Mouse (Mus musculus) hindbrain, embryonic 12.5 days (tissue): ENCODE measurements around the gene Teddm3. TPM values are rescaled to one million over a fixed set of nuclear protein-coding genes. Genes with fewer than 3 reads are reported as not detected.
"Not testable (repeated sequence)": the region's sequence is repeated elsewhere in the genome, so short reads cannot be mapped to it uniquely, and the experiment has no call there.

Experiments used
- ATAC-seq: fragments of 200-750 bp; cut with Nextera tagmentation; 2 replicates; pipeline ENCODE4 v1.8.0; 2017; ENCODE audit warnings: moderate TSS enrichment; ENCODE audit not compliant: low FRiP score
- H3K27ac ChIP-seq: fragments of 300-500 bp; sonication (generic); 2 replicates; pipeline ENCODE4 v1.5.1; 2016; ENCODE audit warnings: mild to moderate bottlenecking
- H3K27me3 ChIP-seq: fragments of 300-500 bp; sonication (generic); 2 replicates; pipeline ENCODE4 v1.6.1; 2016; ENCODE audit warnings: mild to moderate bottlenecking
- H3K36me3 ChIP-seq: fragments of 300-500 bp; sonication (generic); 2 replicates; pipeline ENCODE4 v1.6.1; 2016; ENCODE audit warnings: mild to moderate bottlenecking
- H3K4me1 ChIP-seq: fragments of 300-500 bp; sonication (generic); 2 replicates; pipeline ENCODE4 v1.6.1; 2016
- H3K4me2 ChIP-seq: fragments of 300-500 bp; sonication (generic); replicated peaks from 2 replicates; pipeline ENCODE4 v1.6.1; 2016; ENCODE audit warnings: mild to moderate bottlenecking
- H3K4me3 ChIP-seq: fragments of 300-500 bp; sonication (generic); 2 replicates; pipeline ENCODE4 v1.5.1; 2016; ENCODE audit warnings: mild to moderate bottlenecking
- H3K9ac ChIP-seq: fragments of 300-500 bp; sonication (generic); 2 replicates; pipeline ENCODE4 v1.6.1; 2016; ENCODE audit warnings: mild to moderate bottlenecking, moderate library complexity
- H3K9me3 ChIP-seq: fragments of 300-500 bp; sonication (generic); replicated peaks from 2 replicates; pipeline ENCODE4 v1.6.1; 2016; ENCODE audit warnings: mild to moderate bottlenecking
- WGBS: fragments of 180-500 bp; shearing (Covaris S2); methylation state at CpG from one replicate; pipeline ENCODE4 v1.1.7; 2016; 5-methylcytosine and 5-hydroxymethylcytosine counted together
- polyA plus RNA-seq: library from polyadenylated mRNA; unstranded; fragments of >200 nt; fragmentation: Nextera tagmentation; extraction: Ambion mirVana; gene quantifications from 2 replicates; pipeline ENCODE4 v1.2.1, GENCODE M21; 2016

The Teddm3 gene
- polyA plus RNA-seq, 1 experiment from 2014 or later, result not detected

GRCm38 (mm10) chr16:21184697-21185096 lies 30.9 kb upstream of the Teddm3 start:
- Histone ChIP-seq H3K4me1 (peaks cover 4% of the 10 kb centered on the region; the same call in 1 of the 2 replicates), H3K9me3 (no peaks in the 10 kb centered on the region)

GRCm38 (mm10) chr16:21182108-21182507 lies 28.3 kb upstream of the Teddm3 start:
- no peaks in the 10 kb centered on the region for H3K27me3 ChIP-seq
- no peaks in the 10 kb centered on the region for H3K36me3 ChIP-seq
- WGBS, result 53% methylated on average over 1 of the region's 1 CpGs
- H3K4me3 ChIP-seq, result no peak overlapping the region
- no peak for ATAC-seq
- H3K9ac ChIP-seq, result no peak overlapping the region
- no peaks in the 10 kb centered on the region for H3K4me1 ChIP-seq
- H3K27ac ChIP-seq, result no peak overlapping the region
- no peaks in the 10 kb centered on the region for H3K9me3 ChIP-seq
- no peak overlapping the region for H3K4me2 ChIP-seq

More at GRCm38 (mm10) chr16:21184697-21185096, 30.9 kb upstream of the Teddm3 start:
- Histone ChIP-seq H3K27ac (no peak overlapping the region), H3K9ac (no peak overlapping the region), H3K4me3 (no peak overlapping the region), H3K36me3 (no peaks in the 10 kb centered on the region), H3K4me2 (no peak overlapping the region), H3K27me3 (no peaks in the 10 kb centered on the region)
- ATAC-seq, result no peak

- H3K4me3 ChIP-seq, result no peak overlapping the region
- no CpG with 5 or more reads among the region's 1 CpGs for WGBS
- H3K9ac ChIP-seq, result no peak overlapping the region
- ATAC-seq, result no peak
- no peak overlapping the region for H3K4me2 ChIP-seq
- H3K27me3 ChIP-seq, result no peaks in the 10 kb centered on the region
- H3K4me1 ChIP-seq, result no peaks in the 10 kb centered on the region
- no peaks in the 10 kb centered on the region for H3K36me3 ChIP-seq
- H3K27ac ChIP-seq, result no peak overlapping the region
- no peaks in the 10 kb centered on the region for H3K9me3 ChIP-seq
These were observed 21.4 kb upstream of the Teddm3 start for GRCm38 (mm10) chr16:21175236-21175635.

- Histone ChIP-seq H3K9me3 (no peaks in the 10 kb centered on the region), H3K4me1 (no peaks in the 10 kb centered on the region), H3K9ac (no peak overlapping the region), H3K4me3 (no peak overlapping the region), H3K4me2 (no peak overlapping the region), H3K27ac (no peak overlapping the region), H3K27me3 (no peaks in the 10 kb centered on the region), H3K36me3 (no peaks in the 10 kb centered on the region)
- ATAC-seq, result no peak
- 93% methylated on average over 13 of the region's 13 CpGs for WGBS
These were observed 14.9 kb upstream of the Teddm3 start for GRCm38 (mm10) chr16:21168730-21169129.

GRCm38 (mm10) chr16:21165343-21166220 lies 11.8 kb upstream of the Teddm3 start:
- H3K4me1 ChIP-seq, H3K9ac ChIP-seq, H3K4me3 ChIP-seq, H3K27ac ChIP-seq, H3K27me3 ChIP-seq, H3K4me2 ChIP-seq, H3K9me3 ChIP-seq, H3K36me3 ChIP-seq: not testable (repeated sequence)
- 40% methylated on average over 8 of the region's 19 CpGs for WGBS
- peak; percentile 68; the same call in 1 of the 2 replicates for ATAC-seq

GRCm38 (mm10) chr16:21163423-21163822 lies 9.6 kb upstream of the Teddm3 start:
- not testable (repeated sequence) for ATAC-seq, H3K27ac ChIP-seq
- 92% methylated on average over 3 of the region's 3 CpGs for WGBS

GRCm38 (mm10) chr16:21159226-21159625 lies 5.4 kb upstream of the Teddm3 start:
- not testable (repeated sequence) for H3K9ac ChIP-seq, H3K27ac ChIP-seq, H3K4me1 ChIP-seq, H3K4me3 ChIP-seq, H3K36me3 ChIP-seq, H3K9me3 ChIP-seq, H3K4me2 ChIP-seq, H3K27me3 ChIP-seq, ATAC-seq
- 90% methylated on average over 1 of the region's 1 CpGs for WGBS

More at GRCm38 (mm10) chr16:21163423-21163822, 9.6 kb upstream of the Teddm3 start:
- H3K36me3 ChIP-seq, H3K4me1 ChIP-seq, H3K27me3 ChIP-seq, H3K9me3 ChIP-seq, H3K9ac ChIP-seq, H3K4me2 ChIP-seq, H3K4me3 ChIP-seq: not testable (repeated sequence)

GRCm38 (mm10) chr16:21156261-21156660 lies 2.5 kb upstream of the Teddm3 start:
- not testable (repeated sequence) for H3K27me3 ChIP-seq, H3K27ac ChIP-seq, ATAC-seq, H3K4me2 ChIP-seq, H3K36me3 ChIP-seq, H3K4me3 ChIP-seq, H3K4me1 ChIP-seq, H3K9me3 ChIP-seq, H3K9ac ChIP-seq

GRCm38 (mm10) chr16:21151564-21152361 lies 2.0 kb downstream of the Teddm3 start:
- H3K4me1 ChIP-seq, result no peaks in the 10 kb centered on the region
- WGBS, result 67% methylated on average over 4 of the region's 4 CpGs

GRCm38 (mm10) chr16:21149896-21150295 lies 3.9 kb downstream of the Teddm3 start:
- Histone ChIP-seq H3K9me3 (no peaks in the 10 kb centered on the region), H3K4me1 (no peaks in the 10 kb centered on the region), H3K27ac (no peak overlapping the region), H3K4me3 (no peak overlapping the region), H3K9ac (no peak overlapping the region), H3K36me3 (no peaks in the 10 kb centered on the region), H3K4me2 (no peak overlapping the region), H3K27me3 (no peaks in the 10 kb centered on the region)
- no peak for ATAC-seq

More at GRCm38 (mm10) chr16:21151564-21152361, 2.0 kb downstream of the Teddm3 start:
- Histone ChIP-seq H3K9me3 (no peaks in the 10 kb centered on the region), H3K9ac (no peak overlapping the region), H3K27ac (no peak overlapping the region), H3K36me3 (no peaks in the 10 kb centered on the region), H3K4me2 (no peak overlapping the region), H3K27me3 (no peaks in the 10 kb centered on the region), H3K4me3 (no peak overlapping the region)
- ATAC-seq, result no peak

- WGBS, result 98% methylated on average over 1 of the region's 1 CpGs
- H3K27me3 ChIP-seq, ATAC-seq: not testable (repeated sequence)
These were observed 5.3 kb downstream of the Teddm3 start for GRCm38 (mm10) chr16:21148451-21148850.

GRCm38 (mm10) chr16:21136312-21137083 lies 17.3 kb downstream of the Teddm3 start:
- no peak overlapping the region for H3K9ac ChIP-seq
- H3K36me3 ChIP-seq, result no peaks in the 10 kb centered on the region
- no peak overlapping the region for H3K4me2 ChIP-seq
- no peaks in the 10 kb centered on the region for H3K9me3 ChIP-seq
- no peak overlapping the region for H3K4me3 ChIP-seq
- H3K4me1 ChIP-seq, result no peaks in the 10 kb centered on the region
- no peak overlapping the region for H3K27ac ChIP-seq
- 60% methylated on average over 1 of the region's 1 CpGs for WGBS
- ATAC-seq, result no peak
- H3K27me3 ChIP-seq, result no peaks in the 10 kb centered on the region

More at GRCm38 (mm10) chr16:21148451-21148850, 5.3 kb downstream of the Teddm3 start:
- not testable (repeated sequence) for H3K36me3 ChIP-seq, H3K4me1 ChIP-seq, H3K4me3 ChIP-seq, H3K27ac ChIP-seq, H3K4me2 ChIP-seq, H3K9me3 ChIP-seq, H3K9ac ChIP-seq
